Mouse (Mus musculus) lung, postnatal 0 days (tissue): ENCODE data around the gene Tead1.

Source experiments
- CTCF ChIP-seq: IDR thresholded peaks from 2 replicates; pipeline ENCODE4 v1.5.1; 2016; ENCODE audit warnings: antibody characterized with exemption, mild to moderate bottlenecking
- EP300 ChIP-seq: IDR thresholded peaks from 2 replicates; pipeline ENCODE4 v1.6.1; 2016; ENCODE audit warnings: antibody characterized with exemption, mild to moderate bottlenecking, control low read depth

DNA sequence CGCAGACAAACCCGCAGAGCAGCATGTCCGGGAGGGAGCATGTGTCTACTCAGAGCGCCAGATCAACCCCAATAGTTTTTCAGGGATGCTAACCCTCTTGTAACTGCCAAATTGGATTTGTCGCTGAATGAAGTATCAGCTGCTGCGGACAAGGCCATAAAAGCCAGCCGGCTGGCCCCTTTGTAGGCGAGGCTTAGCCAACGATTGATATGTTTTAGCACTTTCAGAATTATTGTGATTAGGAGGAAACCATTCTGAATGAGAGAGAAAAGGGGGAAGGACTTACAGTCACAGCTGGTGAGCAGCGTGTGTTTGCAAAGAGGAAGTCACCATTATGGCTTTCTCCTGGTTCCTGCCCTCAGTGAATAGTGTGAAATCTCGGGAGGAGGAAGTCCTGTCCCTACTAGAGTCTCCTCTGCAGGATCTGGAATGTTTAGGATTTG lies 146.2 kb downstream of the Tead1 start:
- TF ChIP-seq CTCF (no peak), EP300 (no peak)
